Mouse (Mus musculus): Measurements from ENCODE around the gene Marcks. TPM values are rescaled to one million over a fixed set of nuclear protein-coding genes. Genes with fewer than 3 reads are reported as not detected.
A peak's percentile ranks its signal among the peaks of the same experiment; 100 is the strongest.

Gene Marcks
- polyA plus RNA-seq, 1 experiment from 2014 or later = 48.6 TPM

DNA sequence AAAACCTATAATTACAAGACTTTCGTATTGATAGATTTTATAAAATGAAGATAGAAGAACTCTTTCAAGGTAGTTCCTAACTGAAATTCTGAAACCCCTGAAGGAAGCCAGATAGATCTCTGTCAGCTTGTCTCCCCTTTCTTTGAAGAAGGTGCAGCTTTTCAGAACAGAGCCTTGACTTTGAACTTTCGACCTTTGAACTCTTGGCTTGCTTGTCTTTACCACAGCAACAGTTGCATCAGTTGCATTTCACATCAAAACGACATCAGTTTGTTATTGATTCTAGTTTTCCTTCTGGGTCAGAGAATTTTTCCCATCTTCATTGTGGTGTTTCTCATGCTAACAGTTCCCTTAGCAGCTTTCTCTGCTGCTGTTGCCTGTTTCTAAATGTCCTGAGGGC, 9.3 kb upstream of the Marcks start:
- H3K4me1 ChIP-seq = no peaks in the 10 kb centered on the region
- H3K9me3 ChIP-seq = no peaks in the 10 kb centered on the region
- no peak overlapping the region for H3K4me2 ChIP-seq
- H3K36me3 ChIP-seq = no peaks in the 10 kb centered on the region
- H3K4me3 ChIP-seq = no peak overlapping the region
- 59% methylated on average over 3 of the region's 3 CpGs for WGBS
- ATAC-seq (ENCODE audit: extremely low read depth, insufficient number of reproducible peaks, low FRiP score, low TSS enrichment) = no peak
- H3K9ac ChIP-seq = no peak overlapping the region
- H3K27me3 ChIP-seq (replicated peaks) = no peaks in the 10 kb centered on the region
- no peak overlapping the region for H3K27ac ChIP-seq (replicated peaks)

DNA sequence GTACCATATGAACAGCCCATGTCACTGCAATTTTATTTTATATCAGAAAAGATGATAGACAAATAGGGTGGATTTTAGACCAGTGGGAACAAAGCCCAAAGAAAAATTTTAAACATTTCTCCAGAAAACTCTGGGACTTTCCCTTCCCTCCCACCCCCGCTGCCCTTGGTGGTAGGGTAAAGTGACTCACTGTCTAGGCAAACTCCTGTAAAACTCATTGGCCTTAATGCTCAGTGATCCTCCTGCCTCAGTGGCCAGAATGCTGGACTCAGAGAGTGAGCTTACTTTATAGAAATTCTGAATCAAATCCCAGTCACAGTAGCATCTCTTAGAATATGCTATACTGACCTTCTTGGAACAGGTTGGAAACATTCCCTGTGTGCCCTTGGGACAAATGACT, 6.7 kb upstream of the Marcks start:
- ATAC-seq (ENCODE audit: extremely low read depth, insufficient number of reproducible peaks, low FRiP score, low TSS enrichment) = no peak
- H3K27ac ChIP-seq (replicated peaks) = no peak overlapping the region
- no peak overlapping the region for H3K9ac ChIP-seq
- WGBS = 52% methylated on average over 1 of the region's 1 CpGs
- H3K9me3 ChIP-seq = no peaks in the 10 kb centered on the region
- H3K27me3 ChIP-seq (replicated peaks) = no peaks in the 10 kb centered on the region
- no peaks in the 10 kb centered on the region for H3K36me3 ChIP-seq
- no peak overlapping the region for H3K4me2 ChIP-seq
- H3K4me1 ChIP-seq = peaks cover 5% of the 10 kb centered on the region; the same call in 1 of the 2 replicates
- H3K4me3 ChIP-seq = no peak overlapping the region

DNA sequence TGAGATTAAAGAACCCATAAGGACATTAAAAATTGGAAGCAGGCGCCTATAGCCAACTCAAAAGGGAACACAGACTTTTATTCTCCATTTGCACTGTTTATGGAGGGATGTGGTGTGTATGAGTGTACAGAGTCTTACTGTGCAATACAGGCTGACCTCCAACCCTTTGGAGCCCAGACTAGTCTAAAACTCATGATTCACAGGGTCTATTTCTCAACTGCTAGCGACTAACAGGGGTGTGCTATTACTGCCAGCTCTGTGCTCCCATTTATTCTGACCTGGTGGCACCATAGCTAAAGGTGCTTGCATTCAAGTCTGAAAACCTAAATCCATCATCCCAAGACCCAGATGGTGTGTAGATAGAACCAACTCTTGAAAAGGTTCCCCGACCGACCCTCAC, 2.9 kb upstream of the Marcks start:
- peak overlapping the region; percentile 99 for H3K9ac ChIP-seq
- no peak for ATAC-seq (ENCODE audit: extremely low read depth, insufficient number of reproducible peaks, low FRiP score, low TSS enrichment)

DNA sequence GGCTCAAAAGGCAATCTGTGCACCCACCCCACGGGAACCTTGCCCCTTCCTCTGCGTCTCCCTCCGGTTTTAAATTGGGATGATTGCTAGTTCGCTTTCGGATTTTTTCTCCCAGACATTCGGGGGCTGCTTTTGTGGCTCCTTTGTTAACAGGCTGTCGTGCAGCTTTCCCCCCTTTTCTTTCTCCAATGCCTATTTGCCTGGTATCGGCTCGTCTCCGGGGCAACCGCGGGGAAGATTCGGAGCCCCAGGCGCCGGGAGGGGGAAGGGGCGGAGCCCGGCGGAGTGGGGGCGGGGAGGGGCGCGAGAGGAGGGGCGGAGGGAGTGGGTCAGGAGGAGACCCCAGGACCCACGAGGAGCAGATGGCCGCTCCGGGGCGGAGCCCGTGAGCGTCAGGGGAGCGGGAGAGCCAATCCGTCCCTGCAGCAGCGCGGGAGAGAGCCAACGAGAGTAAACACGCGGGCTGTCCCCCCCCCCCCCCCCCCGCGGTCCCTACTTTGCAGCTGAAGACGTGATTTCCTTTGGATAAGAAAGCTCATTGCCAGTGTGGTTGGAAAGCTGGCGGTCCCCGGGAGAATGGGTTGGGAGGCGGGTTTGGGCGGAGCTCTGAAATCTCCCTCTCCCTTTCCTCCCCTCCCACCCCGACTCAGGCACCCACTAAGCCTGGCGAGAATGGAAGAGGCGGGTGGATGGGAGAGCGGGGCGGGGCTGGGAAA, 2.2 kb upstream of the Marcks start:
- 0% methylated on average over 26 of the region's 47 CpGs for WGBS
- no peaks in the 10 kb centered on the region for H3K9me3 ChIP-seq
- peak overlapping the region; percentile 98 for H3K27ac ChIP-seq (replicated peaks)
- H3K36me3 ChIP-seq = peaks cover 8% of the 10 kb centered on the region; the same call in 1 of the 2 replicates
- peak; percentile 70 for ATAC-seq (ENCODE audit: extremely low read depth, insufficient number of reproducible peaks, low FRiP score, low TSS enrichment)
- peak overlapping the region; percentile 94 for H3K4me2 ChIP-seq
- H3K27me3 ChIP-seq (replicated peaks) = no peaks in the 10 kb centered on the region
- H3K4me3 ChIP-seq = peak overlapping the region; percentile 94
- H3K4me1 ChIP-seq = peaks cover 5% of the 10 kb centered on the region; the same call in 1 of the 2 replicates
- peak overlapping the region; percentile 99 for H3K9ac ChIP-seq

More for the DNA sequence above, 2.9 kb upstream of the Marcks start:
- WGBS = 71% methylated on average over 4 of the region's 4 CpGs
- Histone ChIP-seq H3K27ac (replicated peaks) (peak overlapping the region; percentile 98), H3K4me2 (peak overlapping the region; percentile 94), H3K4me1 (peaks cover 5% of the 10 kb centered on the region; the same call in 1 of the 2 replicates), H3K4me3 (peak overlapping the region; percentile 94), H3K9me3 (no peaks in the 10 kb centered on the region), H3K27me3 (replicated peaks) (no peaks in the 10 kb centered on the region), H3K36me3 (peaks cover 1% of the 10 kb centered on the region; the same call in 1 of the 2 replicates)

DNA sequence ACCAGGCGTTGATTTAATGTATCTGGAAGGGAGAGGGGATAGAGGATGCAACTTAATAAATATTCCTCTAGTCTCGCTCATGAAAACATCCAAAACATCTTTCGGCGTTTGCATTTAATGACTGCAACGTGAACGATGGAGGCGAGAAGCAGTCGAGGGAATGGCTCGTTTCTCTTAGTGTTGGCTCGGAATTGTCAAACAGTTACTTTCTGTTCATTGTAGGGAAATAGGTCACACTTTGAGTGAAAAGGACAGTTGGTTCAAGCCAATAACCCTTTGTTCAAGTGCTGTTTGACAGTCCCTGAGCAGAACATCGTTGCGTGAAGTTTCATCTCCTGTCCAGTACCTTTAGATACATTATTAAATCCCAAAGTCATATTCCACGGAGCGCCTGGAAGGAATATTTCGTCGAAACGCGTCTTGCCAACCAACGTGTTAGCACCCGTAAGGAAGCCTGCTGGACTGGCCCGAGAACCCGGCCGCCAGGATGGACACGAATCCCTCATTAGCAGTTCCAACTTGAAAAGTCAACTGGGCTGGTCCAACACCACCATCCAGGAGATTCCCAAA, 1.5 kb upstream of the Marcks start:
- H3K27ac ChIP-seq (replicated peaks) = peak overlapping the region; percentile 98

DNA sequence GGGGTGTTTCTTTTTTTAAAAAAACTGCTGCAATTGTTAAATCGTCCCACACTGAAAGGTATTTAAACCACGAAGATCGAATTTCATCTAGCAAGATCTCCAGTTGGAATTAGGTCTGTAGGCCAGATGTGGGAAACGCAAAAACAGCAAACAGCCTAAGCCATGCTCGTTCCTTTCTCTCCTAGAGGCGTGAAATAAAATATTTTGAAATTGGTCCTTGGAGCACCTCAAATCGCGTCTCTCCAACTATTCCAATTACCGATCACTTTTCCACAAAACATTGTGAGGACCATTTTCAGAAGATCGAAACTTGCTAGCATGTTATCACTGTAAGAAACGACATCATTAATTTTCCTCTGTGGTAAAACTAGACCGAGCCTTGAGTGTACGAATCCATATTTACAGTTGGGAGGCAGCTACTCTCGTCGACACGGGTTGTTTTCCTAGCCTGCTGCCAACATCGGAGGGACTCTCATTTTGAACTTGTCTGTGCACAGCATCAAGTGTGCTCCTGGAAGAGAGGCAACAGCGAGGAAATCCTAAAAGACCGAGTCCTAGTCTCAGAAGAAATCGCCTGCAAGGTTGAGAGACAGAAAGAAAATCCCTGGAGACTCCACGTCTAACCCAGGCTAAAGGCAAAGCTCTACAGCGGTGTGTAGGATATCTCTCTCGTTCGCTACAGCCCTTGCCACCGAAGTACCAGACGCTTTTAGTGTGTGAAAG, 884 bp upstream of the Marcks start:
- ATAC-seq (ENCODE audit: extremely low read depth, insufficient number of reproducible peaks, low FRiP score, low TSS enrichment) = no peak
- Histone ChIP-seq H3K9me3 (no peaks in the 10 kb centered on the region), H3K27ac (replicated peaks) (peak overlapping the region; percentile 98), H3K9ac (peak overlapping the region; percentile 99), H3K4me2 (peak overlapping the region; percentile 94), H3K27me3 (replicated peaks) (no peaks in the 10 kb centered on the region), H3K36me3 (peaks cover 14% of the 10 kb centered on the region), H3K4me1 (peaks cover 13% of the 10 kb centered on the region), H3K4me3 (peak overlapping the region; percentile 94)
- under 1% methylated on average over 26 of the region's 26 CpGs for WGBS

More for the DNA sequence above, 1.5 kb upstream of the Marcks start:
- Histone ChIP-seq H3K27me3 (replicated peaks) (no peaks in the 10 kb centered on the region), H3K4me3 (peak overlapping the region; percentile 94), H3K9me3 (no peaks in the 10 kb centered on the region), H3K36me3 (peaks cover 9% of the 10 kb centered on the region; the same call in 1 of the 2 replicates), H3K4me1 (peaks cover 8% of the 10 kb centered on the region; the same call in 1 of the 2 replicates), H3K9ac (peak overlapping the region; percentile 99), H3K4me2 (peak overlapping the region; percentile 94)
- no peak for ATAC-seq (ENCODE audit: extremely low read depth, insufficient number of reproducible peaks, low FRiP score, low TSS enrichment)
- 1% methylated on average over 24 of the region's 24 CpGs for WGBS

DNA sequence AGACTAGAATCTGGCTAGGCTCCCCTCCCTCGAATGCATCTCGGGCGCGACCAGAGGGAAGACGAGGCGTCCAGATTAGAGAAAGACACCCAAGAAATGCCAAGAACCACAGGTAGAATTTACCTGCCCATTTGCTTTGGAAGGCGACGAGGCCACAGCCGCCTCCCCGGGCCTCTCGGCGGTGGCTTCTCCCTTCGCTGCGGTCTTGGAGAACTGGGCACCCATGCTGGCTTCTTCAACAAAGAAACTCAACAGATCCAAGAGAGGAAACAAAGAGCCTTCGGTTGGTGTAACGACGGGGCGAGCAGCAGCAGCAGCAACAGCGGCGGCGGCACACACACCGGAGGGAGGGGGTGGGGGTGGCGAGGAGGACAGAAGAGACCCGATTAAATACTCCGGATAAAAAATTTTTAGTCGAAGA, 399 bp downstream of the Marcks start:
- H3K27ac ChIP-seq (replicated peaks) = peak overlapping the region; percentile 98
- ATAC-seq (ENCODE audit: extremely low read depth, insufficient number of reproducible peaks, low FRiP score, low TSS enrichment) = no peak
- peak overlapping the region; percentile 94 for H3K4me2 ChIP-seq
- H3K4me3 ChIP-seq = peak overlapping the region; percentile 94
- peak overlapping the region; percentile 99 for H3K9ac ChIP-seq
- H3K27me3 ChIP-seq (replicated peaks) = no peaks in the 10 kb centered on the region
- H3K36me3 ChIP-seq = peaks cover 27% of the 10 kb centered on the region
- peaks cover 13% of the 10 kb centered on the region for H3K4me1 ChIP-seq
- WGBS = under 1% methylated on average over 26 of the region's 26 CpGs
- H3K9me3 ChIP-seq = no peaks in the 10 kb centered on the region

DNA sequence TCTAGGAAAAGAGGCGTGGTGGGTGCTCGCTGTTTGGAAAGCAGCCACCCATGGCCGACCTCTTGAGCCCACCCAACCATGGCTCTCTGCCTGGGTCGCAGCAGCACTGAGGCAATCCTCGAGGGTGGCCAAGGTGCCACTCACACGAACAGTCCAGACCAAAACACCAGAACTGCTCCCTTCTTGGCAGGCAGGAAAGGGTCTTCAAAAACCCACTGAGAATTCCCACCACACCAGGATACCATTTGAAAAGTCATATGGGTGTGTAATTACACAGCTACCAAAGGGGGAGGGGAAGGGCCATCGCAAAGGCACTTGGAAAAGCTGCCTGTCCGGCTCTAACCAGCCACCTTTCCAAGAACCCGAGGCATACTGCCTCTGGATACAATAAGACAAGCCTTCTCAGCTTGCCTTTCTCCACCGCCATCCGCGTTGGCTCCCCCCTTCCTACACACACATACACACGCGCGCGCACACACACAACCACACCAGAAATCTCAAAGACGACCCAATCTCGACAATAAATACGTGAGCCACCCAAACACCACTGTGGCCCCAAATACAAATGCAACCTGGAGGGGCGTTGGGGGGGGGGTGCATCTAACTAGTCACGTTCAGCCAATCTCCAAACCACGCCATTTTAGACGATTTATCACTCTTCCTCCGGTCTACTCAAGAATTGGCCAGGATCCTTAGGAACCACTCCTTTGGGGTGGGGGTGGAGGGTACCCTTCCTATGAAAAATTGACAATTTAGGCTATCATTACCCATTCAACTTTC, 999 bp downstream of the Marcks start:
- Histone ChIP-seq H3K9me3 (no peaks in the 10 kb centered on the region), H3K4me3 (peak overlapping the region; percentile 94), H3K27ac (replicated peaks) (peak overlapping the region; percentile 98), H3K36me3 (peaks cover 33% of the 10 kb centered on the region), H3K27me3 (replicated peaks) (no peaks in the 10 kb centered on the region), H3K9ac (peak overlapping the region; percentile 99), H3K4me2 (peak overlapping the region; percentile 94), H3K4me1 (peaks cover 13% of the 10 kb centered on the region)
- WGBS = under 1% methylated on average over 24 of the region's 24 CpGs
- no peak for ATAC-seq (ENCODE audit: extremely low read depth, insufficient number of reproducible peaks, low FRiP score, low TSS enrichment)

DNA sequence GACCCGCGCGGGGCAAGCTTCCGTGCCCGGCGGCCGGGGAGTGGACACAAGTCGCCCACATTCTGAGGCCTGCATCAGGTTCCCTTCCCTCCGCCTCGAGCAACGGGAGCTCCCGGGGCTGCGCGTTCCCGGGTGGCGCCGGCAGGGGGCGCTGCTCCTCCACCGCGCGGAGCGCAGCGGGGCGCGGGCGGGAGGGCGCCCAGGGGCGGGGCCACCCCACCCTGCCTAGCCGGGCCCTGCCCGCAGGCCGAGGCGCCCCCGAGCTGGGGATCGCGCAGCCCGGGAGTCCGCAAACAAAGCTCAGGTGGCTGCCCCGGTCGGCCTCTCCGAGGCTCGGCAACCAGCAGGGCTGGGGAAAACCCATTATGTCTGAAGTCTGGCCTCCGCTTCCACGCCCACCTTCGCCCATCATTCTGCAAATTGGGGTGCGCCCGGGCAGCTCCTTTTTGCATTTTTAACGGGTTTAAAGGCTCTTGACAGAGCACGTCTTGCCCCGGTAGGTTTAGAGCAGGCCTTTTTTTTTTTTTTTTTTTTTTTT, 1.7 kb downstream of the Marcks start:
- Histone ChIP-seq H3K27me3 (replicated peaks) (no peaks in the 10 kb centered on the region), H3K4me1 (peaks cover 13% of the 10 kb centered on the region), H3K4me2 (peak overlapping the region; percentile 94), H3K9me3 (no peaks in the 10 kb centered on the region), H3K9ac (peak overlapping the region; percentile 99), H3K27ac (replicated peaks) (peak overlapping the region; percentile 98), H3K4me3 (peak overlapping the region; percentile 94), H3K36me3 (peaks cover 38% of the 10 kb centered on the region)
- whole genome bisulfite sequencing = under 1% methylated on average over 49 of the region's 49 CpGs
- ATAC-seq (ENCODE audit: extremely low read depth, insufficient number of reproducible peaks, low FRiP score, low TSS enrichment) = peak; percentile 73

DNA sequence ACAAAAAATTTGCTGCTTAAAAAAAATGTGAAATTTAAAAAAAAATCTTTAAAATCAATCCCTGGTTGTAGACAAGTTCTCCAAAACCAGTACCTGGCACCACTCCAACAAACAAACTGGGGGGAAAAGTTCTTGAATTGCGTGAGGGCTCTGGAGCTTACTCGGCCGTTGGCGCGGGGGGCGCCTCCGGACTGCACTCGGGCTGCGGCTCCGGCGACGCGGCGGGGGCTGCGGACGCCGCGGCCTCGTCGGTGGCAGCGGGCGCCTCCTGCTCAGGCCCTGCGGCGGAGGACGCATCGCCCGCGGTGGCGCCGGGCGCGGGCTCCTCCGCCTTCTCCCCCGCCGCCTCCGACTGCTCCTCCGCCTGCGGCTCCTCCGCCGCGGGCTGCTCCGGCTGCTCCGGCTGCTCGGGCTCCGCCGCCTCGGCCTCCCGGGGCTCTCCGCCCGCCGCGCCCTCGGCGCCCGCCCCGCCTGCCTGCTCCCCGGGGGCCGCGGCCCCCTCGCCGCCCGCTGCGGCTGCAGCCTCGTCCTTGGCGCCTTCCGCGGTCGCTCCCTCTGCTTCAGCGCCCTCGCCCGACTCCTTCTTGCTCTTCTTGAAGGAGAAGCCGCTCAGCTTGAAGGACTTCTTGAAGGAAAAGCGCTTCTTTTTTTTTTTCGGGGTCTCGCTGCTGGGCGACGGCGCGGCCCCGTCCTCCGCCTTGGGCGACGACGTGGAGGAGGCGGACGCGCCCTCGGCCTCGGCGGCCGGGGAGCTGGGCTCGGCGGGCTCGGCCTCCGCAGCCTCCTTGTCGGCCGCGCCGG, 2.6 kb downstream of the Marcks start:
- ATAC-seq (ENCODE audit: extremely low read depth, insufficient number of reproducible peaks, low FRiP score, low TSS enrichment) = no peak
- peak overlapping the region; percentile 98 for H3K27ac ChIP-seq (replicated peaks)
- peak overlapping the region; percentile 99 for H3K9ac ChIP-seq
- peaks cover 41% of the 10 kb centered on the region for H3K36me3 ChIP-seq
- peaks cover 8% of the 10 kb centered on the region for H3K4me1 ChIP-seq
- H3K4me2 ChIP-seq = peak overlapping the region; percentile 94
- H3K27me3 ChIP-seq (replicated peaks) = no peaks in the 10 kb centered on the region
- WGBS = under 1% methylated on average over 85 of the region's 99 CpGs
- H3K9me3 ChIP-seq = no peaks in the 10 kb centered on the region
- H3K4me3 ChIP-seq = peak overlapping the region; percentile 94
